Comparison of ENCODE assay signal across 21 mouse cellular contexts in the genomic region with DNA sequence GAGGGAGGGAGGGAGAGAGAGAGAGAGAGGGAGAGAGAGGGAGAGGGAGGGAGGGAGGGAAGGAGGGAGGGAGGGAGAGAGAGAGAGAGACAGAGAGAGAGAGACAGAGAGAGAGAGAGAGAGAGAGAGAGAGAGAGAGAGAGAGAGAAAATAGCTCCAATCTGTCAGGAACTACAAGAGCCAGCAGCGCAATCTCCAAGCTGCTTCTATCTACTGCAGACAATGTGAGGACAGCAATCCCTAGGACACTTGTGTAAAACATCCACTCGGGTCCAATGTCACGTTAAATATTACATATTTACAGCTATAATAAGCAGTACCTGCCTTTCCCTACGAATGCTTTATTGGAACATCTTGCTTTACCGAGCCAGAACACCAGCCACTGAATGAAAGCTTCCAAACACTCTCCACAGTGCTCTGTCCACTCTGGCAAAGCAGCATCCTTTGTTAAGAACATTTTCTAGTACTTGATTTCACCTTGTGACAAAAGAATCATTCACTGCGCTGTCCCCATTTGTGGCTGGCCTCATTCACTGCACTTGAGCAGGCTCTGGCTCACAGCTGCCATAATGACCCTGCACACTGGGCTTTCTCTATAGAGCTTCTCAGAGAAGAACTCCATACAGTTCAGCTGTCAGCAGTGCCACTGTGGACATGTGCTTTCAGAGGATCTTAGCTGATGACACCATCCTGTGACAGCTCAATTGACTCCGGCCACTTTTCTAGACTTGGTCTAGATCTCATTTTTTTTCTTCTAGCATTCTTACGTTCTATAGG. TPM values are rescaled to one million over a fixed set of nuclear protein-coding genes. Genes with fewer than 3 reads are reported as not detected.
A peak's percentile ranks its signal among the peaks of the same experiment; 100 is the strongest.
DNase-seq lines count a peak whose midpoint lies in the region; ATAC-seq lines count a peak whose summit lies in the region.
"Had no signal": no experiment of that assay in that cellular context is flagged by ENCODE, and none has a peak within 500 bp of the region (broad histone marks: within the 10 kb centered on the region; RNA-seq: fewer than 3 reads in every experiment).

No protein-coding gene starts in this region.

- no peak overlapping the region for H3K4me2 ChIP-seq in hindbrain, embryonic 13.5 days
- no peak overlapping the region for H3K4me2 ChIP-seq in hindbrain, embryonic 11.5 days (replicated peaks; ENCODE audit: low read depth, low read length)
- no peak overlapping the region for H3K4me2 ChIP-seq in hindbrain, embryonic 15.5 days
- no peak overlapping the region for H3K4me2 ChIP-seq in midbrain, embryonic 15.5 days
- H3K4me2 ChIP-seq: embryonic facial prominence, embryonic 13.5 days; heart, embryonic 13.5 days; intestine, embryonic 15.5 days; limb, embryonic 15.5 days had no signal

- H3K36me3 ChIP-seq in hindbrain, embryonic 13.5 days: no peaks in the 10 kb centered on the region
- no peaks in the 10 kb centered on the region for H3K36me3 ChIP-seq in hindbrain, embryonic 11.5 days (ENCODE audit: control insufficient read depth, insufficient read depth, low read length)
- no peaks in the 10 kb centered on the region for H3K36me3 ChIP-seq in hindbrain, embryonic 15.5 days
- H3K36me3 ChIP-seq in midbrain, embryonic 15.5 days (replicated peaks): no peaks in the 10 kb centered on the region
- no peaks in the 10 kb centered on the region; the same call in 1 of the 2 replicates for H3K36me3 ChIP-seq in embryonic facial prominence, embryonic 10.5 days (replicated peaks)
- H3K36me3 ChIP-seq: embryonic facial prominence, embryonic 13.5 days; heart, embryonic 13.5 days; intestine, embryonic 15.5 days; limb, embryonic 15.5 days had no signal

- H3K4me3 ChIP-seq in hindbrain, embryonic 13.5 days: no peak overlapping the region
- no peak overlapping the region for H3K4me3 ChIP-seq in hindbrain, embryonic 11.5 days (ENCODE audit: low read depth, low read length)
- H3K4me3 ChIP-seq in hindbrain, embryonic 15.5 days: no peak overlapping the region
- no peak overlapping the region for H3K4me3 ChIP-seq in midbrain, embryonic 15.5 days
- no peak overlapping the region for H3K4me3 ChIP-seq in embryonic facial prominence, embryonic 10.5 days
- H3K4me3 ChIP-seq: embryonic facial prominence, embryonic 13.5 days; heart, embryonic 13.5 days; intestine, embryonic 15.5 days; limb, embryonic 15.5 days had no signal

- H3K4me1 ChIP-seq in hindbrain, embryonic 13.5 days (replicated peaks): no peaks in the 10 kb centered on the region; the same call in 1 of the 2 replicates
- H3K4me1 ChIP-seq in hindbrain, embryonic 11.5 days (replicated peaks; ENCODE audit: control insufficient read depth, insufficient read depth, low read length): no peaks in the 10 kb centered on the region
- peaks cover 9% of the 10 kb centered on the region; the same call in 1 of the 2 replicates for H3K4me1 ChIP-seq in hindbrain, embryonic 15.5 days (replicated peaks)
- H3K4me1 ChIP-seq in midbrain, embryonic 15.5 days: peaks cover 4% of the 10 kb centered on the region; the same call in 1 of the 2 replicates
- H3K4me1 ChIP-seq in embryonic facial prominence, embryonic 10.5 days: peaks cover 19% of the 10 kb centered on the region
- H3K4me1 ChIP-seq: embryonic facial prominence, embryonic 13.5 days; heart, embryonic 13.5 days; intestine, embryonic 15.5 days; limb, embryonic 15.5 days had no signal

- H3K9me3 ChIP-seq in hindbrain, embryonic 13.5 days: no peaks in the 10 kb centered on the region
- no peaks in the 10 kb centered on the region for H3K9me3 ChIP-seq in hindbrain, embryonic 11.5 days (ENCODE audit: control insufficient read depth, low read length)
- H3K9me3 ChIP-seq in hindbrain, embryonic 15.5 days: 0 out of 2 replicates have a peak, but pooled peaks cover 5% of the 10 kb centered on the region
- H3K9me3 ChIP-seq in midbrain, embryonic 15.5 days: no peaks in the 10 kb centered on the region
- peaks cover 7% of the 10 kb centered on the region for H3K9me3 ChIP-seq in embryonic facial prominence, embryonic 10.5 days
- H3K9me3 ChIP-seq: intestine, embryonic 15.5 days; limb, embryonic 15.5 days had no signal

- no peaks in the 10 kb centered on the region for H3K27me3 ChIP-seq in hindbrain, embryonic 13.5 days
- H3K27me3 ChIP-seq in hindbrain, embryonic 11.5 days (ENCODE audit: control insufficient read depth, insufficient read depth, low read length): no peaks in the 10 kb centered on the region
- no peaks in the 10 kb centered on the region for H3K27me3 ChIP-seq in hindbrain, embryonic 15.5 days
- H3K27me3 ChIP-seq in midbrain, embryonic 15.5 days (replicated peaks): no peaks in the 10 kb centered on the region
- H3K27me3 ChIP-seq in embryonic facial prominence, embryonic 10.5 days (replicated peaks; ENCODE audit: low read depth, poor library complexity, severe bottlenecking): no peaks in the 10 kb centered on the region
- H3K27me3 ChIP-seq: embryonic facial prominence, embryonic 13.5 days; heart, embryonic 13.5 days; intestine, embryonic 15.5 days; limb, embryonic 15.5 days had no signal

- 0 out of 2 replicates have a peak, but pooled peaks have one; percentile 21 for ATAC-seq in hindbrain, embryonic 13.5 days (ENCODE audit: low FRiP score)
- no peak for ATAC-seq in hindbrain, embryonic 11.5 days (ENCODE audit: low FRiP score)
- ATAC-seq in hindbrain, embryonic 15.5 days (ENCODE audit: low FRiP score, low read depth): peak; percentile 68; the same call in 1 of the 2 replicates
- ATAC-seq in midbrain, embryonic 15.5 days (replicated peaks): peak; percentile 45; the same call in 1 of the 2 replicates
- ATAC-seq: intestine, embryonic 15.5 days; lung, postnatal 0 days had no signal

- DNase-seq in embryo, embryonic 10 days (ENCODE audit: low spot score): peak; percentile 7
- no peak for DNase-seq in embryo, embryonic 11 days
- no peak for DNase-seq in hindbrain, embryonic 11.5 days (ENCODE audit: low spot score)
- DNase-seq in embryonic facial prominence, embryonic 10.5 days (ENCODE audit: low spot score): no peak
- DNase-seq in ovary, adult 18-20 months (ENCODE audit: low spot score): no peak
- DNase-seq: adrenal gland, postnatal 14 days; cerebellum, adult 18-20 months; cerebellum, postnatal 36 days; heart, adult 18-20 months; heart, postnatal 36 days; kidney, postnatal 36 days; right cerebral cortex, postnatal 4 days; thymus, adult 2 months had no signal

- WGBS in hindbrain, embryonic 13.5 days: 74% methylated on average over 8 of the region's 8 CpGs
- WGBS in hindbrain, embryonic 11.5 days: 75% methylated on average over 8 of the region's 8 CpGs
- 71% methylated on average over 8 of the region's 8 CpGs for whole genome bisulfite sequencing in hindbrain, embryonic 15.5 days
- WGBS in midbrain, embryonic 15.5 days: 74% methylated on average over 8 of the region's 8 CpGs
- WGBS in embryonic facial prominence, embryonic 10.5 days: 74% methylated on average over 8 of the region's 8 CpGs

- no peak overlapping the region for H3K9ac ChIP-seq in hindbrain, embryonic 13.5 days
- H3K9ac ChIP-seq in hindbrain, embryonic 11.5 days (ENCODE audit: low read depth, low read length): no peak overlapping the region
- no peak overlapping the region for H3K9ac ChIP-seq in hindbrain, embryonic 15.5 days
- no peak overlapping the region for H3K9ac ChIP-seq in midbrain, embryonic 15.5 days
- H3K9ac ChIP-seq: embryonic facial prominence, embryonic 13.5 days; heart, embryonic 13.5 days; intestine, embryonic 15.5 days; limb, embryonic 15.5 days had no signal

- H3K27ac ChIP-seq in hindbrain, embryonic 13.5 days: peak overlapping the region; percentile 44; the same call in 1 of the 2 replicates
- H3K27ac ChIP-seq in hindbrain, embryonic 11.5 days (ENCODE audit: low read depth, low read length): no peak overlapping the region
- peak overlapping the region; percentile 7; the same call in 1 of the 2 replicates for H3K27ac ChIP-seq in hindbrain, embryonic 15.5 days (replicated peaks)
- no peak overlapping the region for H3K27ac ChIP-seq in midbrain, embryonic 15.5 days
- H3K27ac ChIP-seq in embryonic facial prominence, embryonic 10.5 days (replicated peaks): no peak overlapping the region; the same call in 1 of the 2 replicates
- H3K27ac ChIP-seq: embryonic facial prominence, embryonic 13.5 days; heart, embryonic 13.5 days; intestine, embryonic 15.5 days; limb, embryonic 15.5 days had no signal

RNA-seq across cellular contexts. Expression of a gene that starts 57.0 kb away (rescaled TPM):
- polyA plus RNA-seq in hindbrain, embryonic 13.5 days (2015; fragmentation: Nextera tagmentation; extraction: Ambion mirVana): 27.9 and 28.7 TPM in 2 replicates
- polyA plus RNA-seq in hindbrain, embryonic 11.5 days (2014; fragmentation: Nextera tagmentation; extraction: Ambion mirVana): 18.3 and 20.0 TPM in 2 replicates
- polyA plus RNA-seq in hindbrain, embryonic 15.5 days (2015; fragmentation: Nextera tagmentation; extraction: Ambion mirVana): 39.9 and 42.8 TPM in 2 replicates
- 33.4 and 41.3 TPM in 2 replicates for polyA plus RNA-seq in midbrain, embryonic 15.5 days (2015; fragmentation: Nextera tagmentation; extraction: Ambion mirVana)
- 27.2 and 30.2 TPM in 2 replicates for polyA plus RNA-seq in embryonic facial prominence, embryonic 10.5 days (2016; fragmentation: Nextera tagmentation; extraction: Ambion mirVana)

Comparison
In these comparisons a context has a peak if more than half of its experiments do, and no peak if none do; other contexts are left out.
1. H3K27ac ChIP-seq: peak in hindbrain, embryonic 13.5 days (single experiment) and hindbrain, embryonic 15.5 days (single experiment); none in hindbrain, embryonic 11.5 days (single experiment), midbrain, embryonic 15.5 days (single experiment) and embryonic facial prominence, embryonic 10.5 days (single experiment).